Mouse (Mus musculus): Measurements from ENCODE around the gene Pltp. TPM values are rescaled to one million over a fixed set of nuclear protein-coding genes. Genes with fewer than 3 reads are reported as not detected.
"Not testable (repeated sequence)": the region's sequence is repeated elsewhere in the genome, so short reads cannot be mapped to it uniquely, and the experiment has no call there.

Pltp gene
- total RNA-seq, 2 experiments from 2014 or later = 0.23 to 1.3 TPM

GRCm38 (mm10) chr2:164879568-164880277 is 22.2 kb upstream of the Pltp start:
- peak; percentile 84 for ATAC-seq (replicated peaks; ENCODE audit: low FRiP score, poor library complexity, severe bottlenecking)

- peak; percentile 47 for ATAC-seq (replicated peaks; ENCODE audit: low FRiP score, poor library complexity, severe bottlenecking)
Observed at GRCm38 (mm10) chr2:164879228-164879567, 21.7 kb upstream of the Pltp start, which contains the start of gene Pcif1. TSS of gene Pcif1 (plus strand) at chr2:164879304.

- ATAC-seq (replicated peaks; ENCODE audit: low FRiP score, poor library complexity, severe bottlenecking) = peak; percentile 64
Observed at GRCm38 (mm10) chr2:164878509-164879227, 21.2 kb upstream of the Pltp start.

GRCm38 (mm10) chr2:164877376-164878215 is 20.1 kb upstream of the Pltp start:
- not testable (repeated sequence) for ATAC-seq (replicated peaks; ENCODE audit: low FRiP score, poor library complexity, severe bottlenecking)

- not testable (repeated sequence) for ATAC-seq (replicated peaks; ENCODE audit: low FRiP score, poor library complexity, severe bottlenecking)
Observed at GRCm38 (mm10) chr2:164875648-164876047, 18.1 kb upstream of the Pltp start.

GRCm38 (mm10) chr2:164874239-164874769 is 16.8 kb upstream of the Pltp start:
- ATAC-seq (replicated peaks; ENCODE audit: low FRiP score, poor library complexity, severe bottlenecking) = no peak

- no peak for ATAC-seq (replicated peaks; ENCODE audit: low FRiP score, poor library complexity, severe bottlenecking)
Observed at GRCm38 (mm10) chr2:164873621-164874020, 16.1 kb upstream of the Pltp start.

- no peak for ATAC-seq (replicated peaks; ENCODE audit: low FRiP score, poor library complexity, severe bottlenecking)
Observed at GRCm38 (mm10) chr2:164871602-164872303, 14.2 kb upstream of the Pltp start.

GRCm38 (mm10) chr2:164868491-164868890 is 11.0 kb upstream of the Pltp start:
- ATAC-seq (replicated peaks; ENCODE audit: low FRiP score, poor library complexity, severe bottlenecking) = no peak

- 0 out of 2 replicates have a peak, but pooled peaks have one; percentile 45 for ATAC-seq (replicated peaks; ENCODE audit: low FRiP score, poor library complexity, severe bottlenecking)
Observed at GRCm38 (mm10) chr2:164867566-164867965, 10.1 kb upstream of the Pltp start.

- ATAC-seq (replicated peaks; ENCODE audit: low FRiP score, poor library complexity, severe bottlenecking) = no peak
Observed at GRCm38 (mm10) chr2:164866741-164867551, 9.4 kb upstream of the Pltp start.

- no peak for ATAC-seq (replicated peaks; ENCODE audit: low FRiP score, poor library complexity, severe bottlenecking)
Observed at GRCm38 (mm10) chr2:164864593-164864992, 7.1 kb upstream of the Pltp start.

- not testable (repeated sequence) for ATAC-seq (replicated peaks; ENCODE audit: low FRiP score, poor library complexity, severe bottlenecking)
Observed at GRCm38 (mm10) chr2:164863411-164863810, 5.9 kb upstream of the Pltp start.

GRCm38 (mm10) chr2:164862179-164862861 is 4.8 kb upstream of the Pltp start:
- ATAC-seq (replicated peaks; ENCODE audit: low FRiP score, poor library complexity, severe bottlenecking) = no peak

GRCm38 (mm10) chr2:164861094-164861493 is 3.6 kb upstream of the Pltp start:
- ATAC-seq (replicated peaks; ENCODE audit: low FRiP score, poor library complexity, severe bottlenecking) = no peak

GRCm38 (mm10) chr2:164859640-164860432 is 2.3 kb upstream of the Pltp start:
- ATAC-seq (replicated peaks; ENCODE audit: low FRiP score, poor library complexity, severe bottlenecking) = no peak

GRCm38 (mm10) chr2:164859155-164859554 is 1.6 kb upstream of the Pltp start:
- ATAC-seq (replicated peaks; ENCODE audit: low FRiP score, poor library complexity, severe bottlenecking) = no peak
